Mouse (Mus musculus) left cerebral cortex, adult 18-20 months (tissue): ENCODE data around the gene Gm17657. TPM values are rescaled to one million over a fixed set of nuclear protein-coding genes. Genes with fewer than 3 reads are reported as not detected.
"Not testable (repeated sequence)": the region's sequence is repeated elsewhere in the genome, so short reads cannot be mapped to it uniquely, and the experiment has no call there.

Experiments used
- DNase-seq, 2 experiments: peaks; one replicate each; pipeline ENCODE4 v3.0.0; 2021 to 2022; ENCODE audit warnings: low spot score in 2 of 2, mixed read lengths in 1 of 2
- total RNA-seq, 2 experiments: library from RNA; stranded (reverse); gene quantifications; 2 replicates each; pipeline ENCODE4 v1.2.3; 2021

The Gm17657 gene
- total RNA-seq, 2 experiments from 2014 or later: not detected

GRCm38 (mm10) chr17:29502669-29503665, 46.5 kb downstream of the Gm17657 start:
- DNase-seq: no peak

- no peak for DNase-seq
These were observed 47.3 kb downstream of the Gm17657 start for GRCm38 (mm10) chr17:29502005-29502668.

- DNase-seq: no peak
These were observed 48.5 kb downstream of the Gm17657 start for GRCm38 (mm10) chr17:29500802-29501469.

DNA sequence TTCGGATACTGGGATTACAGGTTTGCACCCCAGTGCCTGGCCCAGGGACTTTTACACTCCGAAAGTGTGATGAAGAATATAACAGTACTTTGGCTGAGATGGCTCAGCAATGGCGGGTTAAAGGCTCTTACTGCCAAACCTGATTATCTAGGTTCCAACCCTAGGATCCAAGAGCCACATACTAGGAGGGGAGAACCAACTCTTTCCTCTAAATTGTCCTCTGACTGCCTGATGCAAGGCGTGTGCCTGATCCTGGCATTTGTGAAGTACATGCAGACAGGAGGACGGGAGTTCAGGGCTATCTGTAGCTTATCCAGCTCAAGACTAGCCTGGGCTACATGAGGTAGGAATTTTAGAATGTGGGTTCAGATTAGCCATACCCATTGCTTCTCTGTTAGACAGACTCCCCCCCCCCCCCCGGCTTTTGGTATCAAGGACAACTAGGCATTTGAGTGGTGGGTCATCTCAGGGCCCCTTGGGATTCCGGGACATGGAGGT, 49.1 kb downstream of the Gm17657 start:
- no peak for DNase-seq

- DNase-seq: no peak
These were observed 49.9 kb downstream of the Gm17657 start for GRCm38 (mm10) chr17:29499511-29499910.

- not testable (repeated sequence) for DNase-seq
These were observed 50.5 kb downstream of the Gm17657 start for GRCm38 (mm10) chr17:29498952-29499351.

DNA sequence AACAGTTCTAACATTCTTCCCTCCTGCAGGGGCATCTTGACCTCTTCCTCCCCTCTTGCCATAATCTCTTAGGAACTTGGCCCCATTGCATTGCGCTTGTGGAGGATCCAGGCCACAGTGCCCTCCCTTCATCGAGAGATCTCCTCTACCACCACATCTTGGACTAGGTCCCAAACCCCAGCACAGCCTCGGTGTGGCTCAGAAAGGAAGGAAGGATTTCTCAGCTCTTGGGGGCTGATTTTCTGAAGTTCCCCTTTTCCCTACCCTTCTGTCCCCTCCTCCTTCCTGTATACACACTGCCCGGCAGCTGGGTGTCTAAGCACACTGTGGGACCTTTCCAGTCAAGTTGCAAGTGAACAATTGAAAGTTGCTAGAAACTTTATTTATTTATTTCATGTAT, 51.4 kb downstream of the Gm17657 start:
- no peak for DNase-seq

GRCm38 (mm10) chr17:29497481-29497880, 52.0 kb downstream of the Gm17657 start:
- DNase-seq: not testable (repeated sequence)

GRCm38 (mm10) chr17:29497071-29497354, 52.4 kb downstream of the Gm17657 start:
- DNase-seq: no peak

DNA sequence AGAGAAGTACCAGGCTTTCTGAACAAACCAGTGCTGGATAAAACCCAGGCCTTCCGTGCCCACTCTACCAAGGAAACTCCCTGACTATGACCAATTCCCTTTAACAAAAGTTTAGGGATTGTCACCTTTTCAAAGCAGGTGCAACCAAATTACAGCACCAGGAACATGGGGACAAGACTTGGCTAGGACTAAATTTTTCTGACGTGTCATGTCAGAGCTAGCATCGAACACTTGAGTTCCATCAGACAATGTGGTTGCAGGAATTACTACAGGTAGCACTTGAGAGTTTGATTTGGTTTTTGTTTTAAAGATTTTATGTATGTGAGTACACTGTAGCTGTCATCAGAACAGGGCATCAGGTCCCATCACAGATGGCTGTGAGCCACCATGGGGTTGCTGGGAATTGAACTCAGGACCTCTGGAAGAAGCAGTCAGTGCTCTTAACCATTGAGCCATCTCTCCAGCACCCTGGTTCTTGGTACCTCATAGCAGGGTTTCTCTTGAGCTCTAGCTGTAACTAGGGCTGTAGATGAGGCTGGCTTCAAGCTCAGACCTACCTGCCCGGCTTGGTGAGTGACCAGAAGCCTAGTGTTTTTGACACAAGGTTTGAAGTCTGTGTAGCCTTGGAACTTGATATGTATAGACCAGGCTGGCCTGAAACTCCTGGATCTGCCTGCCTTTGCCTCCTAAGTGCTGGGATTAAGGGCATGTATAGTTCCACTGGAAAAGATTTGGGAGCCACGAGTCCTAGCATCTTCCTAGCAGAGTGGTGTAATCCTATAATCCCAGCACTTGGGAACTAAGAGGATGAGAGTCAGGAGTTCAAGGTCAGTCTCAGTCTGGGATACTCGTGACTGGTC, 53.0 kb downstream of the Gm17657 start:
- no peak for DNase-seq

DNA sequence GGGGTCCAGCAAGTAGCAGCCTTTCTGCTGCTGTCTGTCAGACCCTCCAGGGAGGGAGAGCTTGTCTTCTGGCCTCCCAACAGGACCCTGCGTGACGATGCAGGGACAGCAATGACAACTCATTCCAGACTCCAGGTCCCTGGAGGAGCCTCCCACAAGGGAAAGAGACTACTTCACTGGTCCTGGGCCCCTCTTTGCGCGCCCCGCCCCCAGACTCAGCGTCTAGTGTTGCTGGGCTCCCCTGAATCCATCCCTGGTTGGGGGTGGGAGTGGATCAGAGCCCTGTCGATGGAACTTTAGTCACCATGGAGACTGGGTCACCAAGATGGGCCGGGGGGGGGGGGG, 54.7 kb downstream of the Gm17657 start:
- DNase-seq: no peak

DNA sequence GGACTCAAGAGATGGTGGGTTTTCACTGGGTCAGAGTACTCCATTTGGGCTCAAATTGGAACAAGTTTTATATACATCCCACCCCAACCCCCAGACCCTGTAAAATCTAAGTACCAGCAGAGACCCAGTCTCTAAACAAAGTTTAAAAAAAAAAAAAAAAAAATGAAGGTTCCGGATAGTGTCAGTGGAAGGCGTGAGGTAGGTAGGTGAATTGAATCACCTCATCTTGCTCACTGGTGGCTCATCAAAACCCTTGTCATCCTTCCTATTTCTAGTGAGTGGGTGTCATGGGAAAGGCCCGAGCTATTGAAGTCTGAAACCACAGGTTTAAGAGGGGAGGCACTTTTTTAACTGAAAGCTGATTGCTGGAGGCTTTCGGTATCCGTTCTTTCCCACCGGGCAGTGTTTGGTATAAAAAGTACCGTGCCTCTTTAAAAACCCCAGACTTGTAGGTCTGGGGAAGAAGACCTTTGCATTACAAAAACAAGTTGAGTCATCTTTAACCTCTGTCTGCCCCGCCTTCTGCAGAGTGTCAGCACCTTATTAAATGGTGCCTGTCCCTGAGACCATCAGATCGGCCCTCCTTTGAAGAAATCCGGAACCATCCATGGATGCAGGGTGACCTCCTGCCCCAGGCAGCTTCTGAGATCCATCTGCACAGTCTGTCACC, 55.2 kb downstream of the Gm17657 start:
- DNase-seq: no peak

- DNase-seq: no peak
These were observed 55.9 kb downstream of the Gm17657 start for GRCm38 (mm10) chr17:29493461-29493980.

GRCm38 (mm10) chr17:29492269-29493191, 56.9 kb downstream of the Gm17657 start:
- peak; percentile 25 to 40 for DNase-seq

- DNase-seq: peak; percentile 28 to 29
These were observed 57.7 kb downstream of the Gm17657 start for GRCm38 (mm10) chr17:29491591-29492268.

DNA sequence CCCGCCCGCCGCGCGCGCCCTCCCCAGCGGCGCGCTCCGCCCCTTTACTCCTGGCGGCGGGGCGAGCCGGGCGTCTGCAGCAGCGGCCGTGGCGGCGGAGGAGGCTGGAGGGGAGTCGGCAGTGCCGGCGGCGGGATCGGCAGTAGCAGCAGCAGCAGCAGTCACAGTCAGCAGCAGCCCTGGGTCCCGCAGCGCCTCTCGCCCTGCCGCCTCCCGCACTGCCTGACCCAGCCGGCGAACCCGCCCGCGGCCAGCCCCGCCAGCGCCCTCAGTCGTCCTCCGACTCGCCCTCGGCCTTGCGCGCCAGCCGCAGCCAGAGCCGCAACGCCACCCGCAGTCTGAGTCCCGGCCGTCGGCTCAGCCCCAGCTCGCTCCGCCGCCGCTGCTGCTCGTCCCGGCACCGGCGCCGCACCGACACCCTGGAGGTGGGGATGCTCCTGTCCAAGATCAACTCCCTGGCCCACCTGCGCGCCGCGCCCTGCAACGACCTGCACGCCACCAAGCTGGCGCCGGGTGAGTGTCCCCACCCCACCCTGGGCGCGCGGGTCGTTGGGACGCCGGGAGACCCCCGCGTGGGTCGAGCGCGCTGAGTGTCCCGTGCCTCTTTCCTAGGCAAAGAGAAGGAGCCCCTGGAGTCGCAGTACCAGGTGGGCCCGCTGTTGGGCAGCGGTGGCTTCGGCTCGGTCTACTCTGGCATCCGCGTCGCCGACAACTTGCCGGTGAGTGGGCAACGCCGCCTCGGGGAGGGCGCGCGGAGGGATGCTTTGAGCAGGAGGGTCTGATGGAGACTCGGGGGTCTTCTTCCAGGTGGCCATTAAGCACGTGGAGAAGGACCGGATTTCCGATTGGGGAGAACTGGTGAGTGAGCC, 58.5 kb downstream of the Gm17657 start, which contains the start of gene Pim1:
TSS of gene Pim1 (plus strand) at position 41 of the 869 bp plus-strand sequence.
- DNase-seq: no peak
